Mouse (Mus musculus) left cerebral cortex, postnatal 4 days (tissue): ENCODE data around the gene Vmn1r77. TPM values are rescaled to one million over a fixed set of nuclear protein-coding genes. Genes with fewer than 3 reads are reported as not detected.
"Not testable (repeated sequence)": the region's sequence is repeated elsewhere in the genome, so short reads cannot be mapped to it uniquely, and the experiment has no call there.

ENCODE experiments used
- DNase-seq: peaks from one replicate; pipeline ENCODE4 v3.0.0-alpha.2; 2022
- intact Hi-C: fragments of 180-260 bp; cut with DNase I; formaldehyde crosslinking; loops from one replicate; pipeline ENCODE4 v1.15.1; 2025
- total RNA-seq, 2 experiments: library from RNA; stranded (reverse); gene quantifications; 2 replicates each; pipeline ENCODE4 v1.2.3; 2021

Vmn1r77 gene
- not detected for total RNA-seq

GRCm38 (mm10) chr7:12036452-12036851 is at the start of gene Vmn1r77:
Gene Vmn1r77, plus strand, starts transcription at chr7:12036752.
- intact Hi-C loops, DNase-seq: not testable (repeated sequence)

- DNase-seq, intact Hi-C loops: not testable (repeated sequence)
Measured at GRCm38 (mm10) chr7:12011491-12011890, 25.1 kb upstream of the Vmn1r77 start.

DNA sequence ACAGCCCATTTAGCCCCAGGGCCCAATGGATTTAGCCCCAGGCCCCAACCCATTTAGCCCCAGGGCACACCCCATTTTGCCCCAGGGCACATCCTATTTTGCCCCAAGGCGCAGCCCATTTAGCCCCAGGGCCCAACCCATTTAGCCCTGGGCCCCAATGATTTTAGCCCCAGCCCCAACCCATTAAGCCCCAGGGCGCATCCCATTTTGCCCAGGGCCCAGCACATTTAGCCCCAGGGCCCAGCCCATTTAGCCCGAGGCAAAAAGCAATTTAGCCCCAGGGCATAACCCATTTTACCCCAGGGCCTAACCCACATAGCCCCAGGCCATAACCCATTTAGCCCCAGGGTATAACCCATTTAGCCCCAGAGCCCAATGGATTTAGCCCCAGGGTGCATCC is 24.2 kb upstream of the Vmn1r77 start:
- intact Hi-C loops, DNase-seq: not testable (repeated sequence)

GRCm38 (mm10) chr7:12013106-12013505 is 23.4 kb upstream of the Vmn1r77 start:
- intact Hi-C loops: no loop called here
- DNase-seq: no peak

DNA sequence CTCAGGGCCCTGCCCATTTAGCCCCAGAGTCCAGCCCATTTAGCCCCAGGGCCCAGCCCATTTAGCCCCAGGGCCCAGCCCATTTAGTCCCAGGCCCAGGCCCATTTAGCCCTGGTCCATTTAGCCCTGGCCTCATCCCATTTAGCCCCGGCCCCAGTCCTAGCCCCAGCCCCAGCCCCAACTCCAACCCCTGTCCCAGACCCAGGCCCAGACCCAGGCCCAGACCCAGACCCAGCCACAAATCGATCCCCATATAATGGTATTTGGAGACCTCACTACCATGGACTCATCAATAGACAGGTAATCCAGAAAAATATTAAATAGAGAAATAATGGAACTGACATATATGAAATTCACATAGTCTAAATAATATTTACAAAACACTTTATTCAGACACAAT is 18.7 kb upstream of the Vmn1r77 start:
- DNase-seq, intact Hi-C loops: not testable (repeated sequence)

- intact Hi-C loops: no loop called here
- no peak for DNase-seq
Measured at GRCm38 (mm10) chr7:12040664-12041063, 4.1 kb downstream of the Vmn1r77 start.

Other genes starting within 250 kb of the Vmn1r77 start
- gene Vmn1r74, start 202.8 kb upstream of the Vmn1r77 start, total RNA-seq: not detected
- not detected for gene Vmn1r75, start 162.1 kb upstream of the Vmn1r77 start, total RNA-seq
- not detected for gene Vmn1r76, start 98.5 kb upstream of the Vmn1r77 start, total RNA-seq
- gene Vmn1r78, start 113.5 kb downstream of the Vmn1r77 start, total RNA-seq: not detected
- gene Vmn1r79, start 134.5 kb downstream of the Vmn1r77 start, total RNA-seq: not detected
- not detected for gene Vmn1r80, start 152.5 kb downstream of the Vmn1r77 start, total RNA-seq
- under 1 TPM in 1 of 2 experiments, not detected in 1; 0.02 TPM for gene Vmn1r81, start 231.5 kb downstream of the Vmn1r77 start, total RNA-seq